Mouse (Mus musculus): ENCODE data around the gene Dyrk4. TPM values are rescaled to one million over a fixed set of nuclear protein-coding genes. Genes with fewer than 3 reads are reported as not detected.

Gene Dyrk4
- polyA plus RNA-seq, 1 experiment: 0.07 TPM

- DNase-seq: no peak
- Histone ChIP-seq H3K4me3 (replicated peaks; ENCODE audit: extremely low read depth, low read depth, low read length) (peak overlapping the region; percentile 89), H3K4me1 (ENCODE audit: control insufficient read depth, insufficient read depth, low read length) (peaks cover 3% of the 10 kb centered on the region; the same call in 1 of the 2 replicates)
- WGBS: under 1% methylated on average over 31 of the region's 31 CpGs
- TF ChIP-seq POLR2A (IDR thresholded peaks at IDR 0.05; ENCODE audit: borderline replicate concordance, extremely low read depth, low read depth, low read length) (no peak), CTCF (IDR thresholded peaks at IDR 0.05; ENCODE audit: insufficient read depth, low read length) (no peak)
Observed at GRCm38 (mm10) chr6:126938853-126939486, 17.3 kb upstream of the Dyrk4 start.

- WGBS: 81% methylated on average over 2 of the region's 2 CpGs
- H3K4me3 ChIP-seq (replicated peaks; ENCODE audit: extremely low read depth, low read depth, low read length): no peak overlapping the region
- no peak for DNase-seq
- no peak for TF ChIP-seq POLR2A (IDR thresholded peaks at IDR 0.05; ENCODE audit: borderline replicate concordance, extremely low read depth, low read depth, low read length)
- TF ChIP-seq CTCF (IDR thresholded peaks at IDR 0.05; ENCODE audit: insufficient read depth, low read length): no peak
- peaks cover 3% of the 10 kb centered on the region; the same call in 1 of the 2 replicates for H3K4me1 ChIP-seq (ENCODE audit: control insufficient read depth, insufficient read depth, low read length)
Observed at GRCm38 (mm10) chr6:126938047-126938446, 16.4 kb upstream of the Dyrk4 start.

DNA sequence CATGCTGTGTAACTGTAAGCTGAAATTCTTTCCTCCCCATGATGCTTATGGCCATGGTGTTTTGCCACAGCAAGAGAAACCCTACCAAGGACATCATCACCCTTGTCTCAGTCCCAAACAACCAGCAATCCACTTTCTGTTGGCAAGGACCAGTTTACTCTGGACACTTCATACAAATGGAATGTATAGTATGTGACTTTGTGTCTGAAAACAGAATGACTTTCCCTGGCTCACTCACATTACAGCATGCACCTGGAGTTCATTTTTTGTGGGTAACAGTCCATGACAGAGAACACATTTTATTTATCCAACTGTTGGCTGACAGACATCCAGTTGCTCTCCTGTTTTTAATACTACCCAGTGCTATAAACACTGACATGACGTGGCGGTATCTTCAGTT is 11.3 kb upstream of the Dyrk4 start:
- DNase-seq: no peak

GRCm38 (mm10) chr6:126914928-126915327 is 6.7 kb downstream of the Dyrk4 start:
- Histone ChIP-seq H3K4me3 (replicated peaks; ENCODE audit: extremely low read depth, low read depth, low read length) (no peak overlapping the region), H3K4me1 (ENCODE audit: control insufficient read depth, insufficient read depth, low read length) (no peaks in the 10 kb centered on the region)
- 76% methylated on average over 5 of the region's 5 CpGs for WGBS
- no peak for DNase-seq
- TF ChIP-seq CTCF (IDR thresholded peaks at IDR 0.05; ENCODE audit: insufficient read depth, low read length): no peak

More for the DNA sequence above, 11.3 kb upstream of the Dyrk4 start:
- H3K4me3 ChIP-seq (replicated peaks; ENCODE audit: extremely low read depth, low read depth, low read length): no peak overlapping the region
- WGBS: 86% methylated on average over 2 of the region's 2 CpGs
- no peaks in the 10 kb centered on the region for H3K4me1 ChIP-seq (ENCODE audit: control insufficient read depth, insufficient read depth, low read length)
- no peak for TF ChIP-seq CTCF (IDR thresholded peaks at IDR 0.05; ENCODE audit: insufficient read depth, low read length)
- TF ChIP-seq POLR2A (IDR thresholded peaks at IDR 0.05; ENCODE audit: borderline replicate concordance, extremely low read depth, low read depth, low read length): no peak

GRCm38 (mm10) chr6:126910727-126911126 is 10.9 kb downstream of the Dyrk4 start:
- no peaks in the 10 kb centered on the region for H3K4me1 ChIP-seq (ENCODE audit: control insufficient read depth, insufficient read depth, low read length)
- H3K4me3 ChIP-seq (replicated peaks; ENCODE audit: extremely low read depth, low read depth, low read length): no peak overlapping the region
- no peak for DNase-seq
- 59% methylated on average over 4 of the region's 4 CpGs for WGBS
- TF ChIP-seq POLR2A (IDR thresholded peaks at IDR 0.05; ENCODE audit: borderline replicate concordance, extremely low read depth, low read depth, low read length) (no peak), CTCF (IDR thresholded peaks at IDR 0.05; ENCODE audit: insufficient read depth, low read length) (no peak)

DNA sequence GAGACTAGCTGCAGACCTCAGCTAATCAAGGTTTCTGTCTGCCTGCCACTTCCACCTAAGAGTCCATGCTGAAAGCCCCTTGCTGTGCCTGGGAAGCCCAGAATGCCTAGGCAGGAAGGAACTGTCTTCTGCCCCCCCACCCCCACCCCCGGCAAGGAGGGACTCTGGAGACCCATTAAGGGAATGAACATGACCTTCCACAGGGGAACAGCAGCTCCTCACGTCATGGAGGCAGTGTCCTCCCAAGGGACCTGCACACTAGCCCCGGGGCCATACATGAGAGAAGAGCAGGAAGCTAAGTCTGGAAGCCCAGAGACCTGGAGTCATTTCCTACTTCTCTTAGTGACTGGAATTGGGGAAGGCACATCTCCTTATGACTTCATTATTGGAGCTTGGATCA is 13.8 kb downstream of the Dyrk4 start:
- no peak for DNase-seq
- H3K4me1 ChIP-seq (ENCODE audit: control insufficient read depth, insufficient read depth, low read length): no peaks in the 10 kb centered on the region
- H3K4me3 ChIP-seq (replicated peaks; ENCODE audit: extremely low read depth, low read depth, low read length): no peak overlapping the region
- 47% methylated on average over 3 of the region's 3 CpGs for WGBS
- TF ChIP-seq CTCF (IDR thresholded peaks at IDR 0.05; ENCODE audit: insufficient read depth, low read length) (no peak), POLR2A (IDR thresholded peaks at IDR 0.05; ENCODE audit: borderline replicate concordance, extremely low read depth, low read depth, low read length) (no peak)

- no peak for DNase-seq
- Histone ChIP-seq H3K4me1 (ENCODE audit: control insufficient read depth, insufficient read depth, low read length) (no peaks in the 10 kb centered on the region), H3K4me3 (replicated peaks; ENCODE audit: extremely low read depth, low read depth, low read length) (no peak overlapping the region)
- 83% methylated on average over 4 of the region's 5 CpGs for WGBS
- TF ChIP-seq CTCF (IDR thresholded peaks at IDR 0.05; ENCODE audit: insufficient read depth, low read length) (no peak), POLR2A (IDR thresholded peaks at IDR 0.05; ENCODE audit: borderline replicate concordance, extremely low read depth, low read depth, low read length) (no peak)
Observed at GRCm38 (mm10) chr6:126907378-126907777, 14.3 kb downstream of the Dyrk4 start.

DNA sequence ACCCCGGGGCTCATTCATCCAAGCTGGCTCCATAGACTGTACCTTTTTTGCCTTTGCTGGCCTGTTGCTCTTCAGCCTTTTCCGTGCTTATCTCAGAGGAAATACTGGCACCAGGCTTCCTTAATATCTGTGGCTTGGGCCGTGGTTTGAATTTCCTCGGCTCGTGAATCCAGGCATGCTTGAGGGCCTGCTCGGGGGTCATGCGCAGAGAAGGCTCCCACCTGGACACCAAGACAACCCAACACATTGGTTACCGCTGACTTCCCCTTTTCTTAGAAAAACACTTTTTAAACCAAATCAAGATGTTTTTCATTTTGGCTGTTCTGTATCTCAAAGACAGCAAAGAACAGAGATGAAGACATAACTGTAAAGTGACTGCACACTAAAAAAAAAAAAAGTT is 44.5 kb downstream of the Dyrk4 start:
- WGBS: 63% methylated on average over 8 of the region's 8 CpGs
- no peaks in the 10 kb centered on the region for H3K4me1 ChIP-seq (ENCODE audit: control insufficient read depth, insufficient read depth, low read length)
- TF ChIP-seq POLR2A (IDR thresholded peaks at IDR 0.05; ENCODE audit: borderline replicate concordance, extremely low read depth, low read depth, low read length) (no peak), CTCF (IDR thresholded peaks at IDR 0.05; ENCODE audit: insufficient read depth, low read length) (no peak)
- DNase-seq: no peak
- H3K4me3 ChIP-seq (replicated peaks; ENCODE audit: extremely low read depth, low read depth, low read length): no peak overlapping the region

GRCm38 (mm10) chr6:126852881-126853280 is 68.8 kb downstream of the Dyrk4 start, which contains the start of gene Akap3:
Gene Akap3, plus strand, starts transcription at chr6:126853098.
- no peak for DNase-seq
- TF ChIP-seq CTCF (IDR thresholded peaks at IDR 0.05; ENCODE audit: insufficient read depth, low read length) (no peak), POLR2A (IDR thresholded peaks at IDR 0.05; ENCODE audit: borderline replicate concordance, extremely low read depth, low read depth, low read length) (no peak)
- H3K4me1 ChIP-seq (ENCODE audit: control insufficient read depth, insufficient read depth, low read length): peaks cover 5% of the 10 kb centered on the region
- no peak within 1 kb of the TSS for H3K4me3 ChIP-seq (replicated peaks; ENCODE audit: extremely low read depth, low read depth, low read length)

Measured in lung, adult 2 months (tissue).